Mouse (Mus musculus) forebrain, embryonic 11.5 days (tissue): ENCODE data around the gene Thbs3. TPM values are rescaled to one million over a fixed set of nuclear protein-coding genes. Genes with fewer than 3 reads are reported as not detected.

Experiments
- ATAC-seq: fragments of 200-750 bp; cut with Nextera tagmentation; replicated peaks from 2 replicates; pipeline ENCODE4 v1.8.0; 2017; ENCODE audit warnings: moderate TSS enrichment; ENCODE audit not compliant: low FRiP score
- DNase-seq: peaks from one replicate; pipeline ENCODE4 v3.0.0-alpha.2; 2017; ENCODE audit warnings: low spot score
- H3K27ac ChIP-seq: fragments of 300-500 bp; sonication (generic); 2 replicates; pipeline ENCODE4 v1.5.1; 2014; ENCODE audit warnings: low read depth, low read length
- H3K27me3 ChIP-seq: fragments of 300-500 bp; sonication (generic); 2 replicates; pipeline ENCODE4 v1.6.1; 2014; ENCODE audit warnings: mild to moderate bottlenecking, low read length, mixed read lengths; ENCODE audit not compliant: control insufficient read depth, insufficient read depth
- H3K36me3 ChIP-seq: fragments of 300-500 bp; sonication (generic); 2 replicates; pipeline ENCODE4 v1.6.1; 2014; ENCODE audit warnings: mild to moderate bottlenecking, low read length, moderate library complexity, mixed read lengths; ENCODE audit not compliant: control insufficient read depth, insufficient read depth
- H3K4me1 ChIP-seq: fragments of 300-500 bp; sonication (generic); replicated peaks from 2 replicates; pipeline ENCODE4 v1.6.1; 2014; ENCODE audit warnings: low read length, mixed read lengths; ENCODE audit not compliant: control insufficient read depth, insufficient read depth
- H3K4me2 ChIP-seq: fragments of 300-500 bp; sonication (generic); 2 replicates; pipeline ENCODE4 v1.6.1; 2014; ENCODE audit warnings: low read depth, mild to moderate bottlenecking, low read length, moderate library complexity, mixed read lengths; ENCODE audit not compliant: severe bottlenecking
- H3K4me3 ChIP-seq: fragments of 300-500 bp; sonication (generic); 2 replicates; pipeline ENCODE4 v1.5.1; 2014; ENCODE audit warnings: low read depth, low read length
- H3K9ac ChIP-seq: fragments of 300-500 bp; sonication (generic); 2 replicates; pipeline ENCODE4 v1.6.1; 2014; ENCODE audit warnings: low read length
- H3K9me3 ChIP-seq: fragments of 300-500 bp; sonication (generic); 2 replicates; pipeline ENCODE4 v1.6.1; 2016; ENCODE audit warnings: low read length, mixed read lengths; ENCODE audit not compliant: control insufficient read depth
- WGBS: fragments of 180-500 bp; shearing (Covaris S2); extraction: QIAGEN DNeasy Blood & Tissue Kit; methylation state at CpG from one replicate; pipeline ENCODE4 v1.1.7; 2014; 5-methylcytosine and 5-hydroxymethylcytosine counted together
- polyA plus RNA-seq: library from polyadenylated mRNA; unstranded; fragments of >200 nt; fragmentation: Nextera tagmentation; extraction: Ambion mirVana; gene quantifications from 2 replicates; pipeline ENCODE4 v1.2.1, GENCODE M21; 2014

The Thbs3 gene
- polyA plus RNA-seq, 1 experiment from 2014 or later, result 63.3 TPM

- no peaks in the 10 kb centered on the region; the same call in 1 of the 2 replicates for H3K36me3 ChIP-seq
- under 1% methylated on average over 23 of the region's 26 CpGs for WGBS
- peak overlapping the region; percentile 74 for H3K27ac ChIP-seq
- DNase-seq (peak; percentile 87), ATAC-seq (peak; percentile 58)
- H3K27me3 ChIP-seq, result no peaks in the 10 kb centered on the region
- peak overlapping the region; percentile 78 for H3K4me3 ChIP-seq
- peaks cover 24% of the 10 kb centered on the region for H3K4me1 ChIP-seq
- peak overlapping the region; percentile 47 for H3K9ac ChIP-seq
- H3K4me2 ChIP-seq, result peak overlapping the region; percentile 79
- H3K9me3 ChIP-seq, result no peaks in the 10 kb centered on the region
Observed at GRCm38 (mm10) chr3:89244982-89245687, 30.2 kb downstream of the Thbs3 start.

- peak within 1 kb of the TSS; percentile 84 for H3K9ac ChIP-seq
- 4% methylated on average over 20 of the region's 20 CpGs for WGBS
- H3K4me3 ChIP-seq, result peak within 1 kb of the TSS; percentile 78
- no peaks in the 10 kb centered on the region for H3K9me3 ChIP-seq
- H3K36me3 ChIP-seq, result no peaks in the 10 kb centered on the region; the same call in 1 of the 2 replicates
- H3K4me2 ChIP-seq, result peak within 1 kb of the TSS; percentile 79
- H3K27me3 ChIP-seq, result no peaks in the 10 kb centered on the region
- DNase-seq (peak; percentile 82), ATAC-seq (peak; percentile 39)
- H3K4me1 ChIP-seq, result peaks cover 24% of the 10 kb centered on the region
- peak within 1 kb of the TSS; percentile 74 for H3K27ac ChIP-seq
Observed at GRCm38 (mm10) chr3:89245688-89246171, 30.8 kb downstream of the Thbs3 start, which contains the start of gene Krtcap2. Gene Krtcap2, plus strand, starts transcription at chr3:89245966.

- DNase-seq, result peak; percentile 94
Observed at GRCm38 (mm10) chr3:89246261-89247100, 31.5 kb downstream of the Thbs3 start, which contains the start of gene Trim46. Gene Trim46, minus strand, starts transcription at chr3:89246309.

GRCm38 (mm10) chr3:89247466-89247865 lies 32.5 kb downstream of the Thbs3 start:
- peak overlapping the region; percentile 79; the same call in 1 of the 2 replicates for H3K4me2 ChIP-seq
- no peak for DNase-seq
- 86% methylated on average over 4 of the region's 4 CpGs for WGBS
- peak overlapping the region; percentile 84 for H3K9ac ChIP-seq
- H3K4me3 ChIP-seq, result peak overlapping the region; percentile 78
- peaks cover 27% of the 10 kb centered on the region for H3K4me1 ChIP-seq
- no peak overlapping the region for H3K27ac ChIP-seq
- H3K36me3 ChIP-seq, result no peaks in the 10 kb centered on the region; the same call in 1 of the 2 replicates
- H3K9me3 ChIP-seq, result no peaks in the 10 kb centered on the region
- H3K27me3 ChIP-seq, result no peaks in the 10 kb centered on the region; the same call in 1 of the 2 replicates
- ATAC-seq, result no peak

More at GRCm38 (mm10) chr3:89246261-89247100, 31.5 kb downstream of the Thbs3 start, which contains the start of gene Trim46:
- Histone ChIP-seq H3K4me2 (peak within 1 kb of the TSS; percentile 79), H3K4me3 (peak within 1 kb of the TSS; percentile 78), H3K27ac (peak within 1 kb of the TSS; percentile 74), H3K27me3 (no peaks in the 10 kb centered on the region), H3K36me3 (no peaks in the 10 kb centered on the region; the same call in 1 of the 2 replicates), H3K9me3 (no peaks in the 10 kb centered on the region), H3K4me1 (peaks cover 27% of the 10 kb centered on the region), H3K9ac (peak within 1 kb of the TSS; percentile 84)
- 1% methylated on average over 42 of the region's 42 CpGs for WGBS
- peak; percentile 63 for ATAC-seq

- Histone ChIP-seq H3K4me1 (peaks cover 12% of the 10 kb centered on the region), H3K27me3 (no peaks in the 10 kb centered on the region; the same call in 1 of the 2 replicates), H3K9me3 (no peaks in the 10 kb centered on the region), H3K4me3 (no peak overlapping the region), H3K36me3 (no peaks in the 10 kb centered on the region; the same call in 1 of the 2 replicates), H3K9ac (no peak overlapping the region), H3K4me2 (no peak overlapping the region), H3K27ac (no peak overlapping the region)
- DNase-seq (no peak), ATAC-seq (no peak)
- 24% methylated on average over 7 of the region's 7 CpGs for WGBS
Observed at GRCm38 (mm10) chr3:89250435-89251040, 35.6 kb downstream of the Thbs3 start.

GRCm38 (mm10) chr3:89251365-89251895 lies 36.5 kb downstream of the Thbs3 start:
- Histone ChIP-seq H3K4me3 (no peak overlapping the region), H3K4me1 (peaks cover 7% of the 10 kb centered on the region), H3K27ac (no peak overlapping the region), H3K9me3 (no peaks in the 10 kb centered on the region), H3K4me2 (no peak overlapping the region), H3K36me3 (no peaks in the 10 kb centered on the region; the same call in 1 of the 2 replicates), H3K27me3 (no peaks in the 10 kb centered on the region; the same call in 1 of the 2 replicates), H3K9ac (0 out of 2 replicates have a peak overlapping the region, but pooled peaks have one; percentile 9)
- DNase-seq (no peak), ATAC-seq (no peak)
- 11% methylated on average over 17 of the region's 17 CpGs for WGBS

- Histone ChIP-seq H3K4me3 (no peak overlapping the region), H3K27ac (no peak overlapping the region)
- 90% methylated on average over 5 of the region's 5 CpGs for WGBS
Observed at GRCm38 (mm10) chr3:89254994-89255393, 40.0 kb downstream of the Thbs3 start.

More at GRCm38 (mm10) chr3:89254994-89255393, 40.0 kb downstream of the Thbs3 start:
- no peak overlapping the region for H3K4me2 ChIP-seq
- no peaks in the 10 kb centered on the region for H3K9me3 ChIP-seq
- H3K4me1 ChIP-seq, result peaks cover 3% of the 10 kb centered on the region; the same call in 1 of the 2 replicates
- ATAC-seq (no peak), DNase-seq (no peak)
- H3K27me3 ChIP-seq, result no peaks in the 10 kb centered on the region; the same call in 1 of the 2 replicates
- no peaks in the 10 kb centered on the region for H3K36me3 ChIP-seq
- no peak overlapping the region for H3K9ac ChIP-seq
